Mouse (Mus musculus) forebrain, embryonic 12.5 days (tissue): ENCODE results near the gene Rnasel. TPM values are rescaled to one million over a fixed set of nuclear protein-coding genes. Genes with fewer than 3 reads are reported as not detected.

Experiments used
- ATAC-seq: fragments of 200-750 bp; cut with Nextera tagmentation; 2 replicates; pipeline ENCODE4 v1.8.0; 2017; ENCODE audit warnings: moderate TSS enrichment; ENCODE audit not compliant: low FRiP score
- H3K27ac ChIP-seq: fragments of 300-500 bp; sonication (generic); 2 replicates; pipeline ENCODE4 v1.5.1; 2016; ENCODE audit warnings: mild to moderate bottlenecking
- H3K27me3 ChIP-seq: fragments of 300-500 bp; sonication (generic); 2 replicates; pipeline ENCODE4 v1.6.1; 2016; ENCODE audit warnings: mild to moderate bottlenecking
- H3K36me3 ChIP-seq: fragments of 300-500 bp; sonication (generic); replicated peaks from 2 replicates; pipeline ENCODE4 v1.6.1; 2016; ENCODE audit warnings: mild to moderate bottlenecking
- H3K4me1 ChIP-seq: fragments of 300-500 bp; sonication (generic); 2 replicates; pipeline ENCODE4 v1.6.1; 2016
- H3K4me2 ChIP-seq: fragments of 300-500 bp; sonication (generic); 2 replicates; pipeline ENCODE4 v1.6.1; 2016; ENCODE audit warnings: mild to moderate bottlenecking, moderate library complexity
- H3K4me3 ChIP-seq: fragments of 300-500 bp; sonication (generic); replicated peaks from 2 replicates; pipeline ENCODE4 v1.5.1; 2016; ENCODE audit warnings: mild to moderate bottlenecking
- H3K9ac ChIP-seq: fragments of 300-500 bp; sonication (generic); 2 replicates; pipeline ENCODE4 v1.6.1; 2016; ENCODE audit warnings: mild to moderate bottlenecking
- H3K9me3 ChIP-seq: fragments of 300-500 bp; sonication (generic); 2 replicates; pipeline ENCODE4 v1.6.1; 2016
- WGBS: fragments of 180-500 bp; shearing (Covaris S2); methylation state at CpG from one replicate; pipeline ENCODE4 v1.1.7; 2016; 5-methylcytosine and 5-hydroxymethylcytosine counted together
- polyA plus RNA-seq: library from polyadenylated mRNA; unstranded; fragments of >200 nt; fragmentation: Nextera tagmentation; extraction: Ambion mirVana; gene quantifications from 2 replicates; pipeline ENCODE4 v1.2.1, GENCODE M21; 2016

Rnasel gene
- polyA plus RNA-seq, result 29.1 and 31.6 TPM in 2 replicates

DNA sequence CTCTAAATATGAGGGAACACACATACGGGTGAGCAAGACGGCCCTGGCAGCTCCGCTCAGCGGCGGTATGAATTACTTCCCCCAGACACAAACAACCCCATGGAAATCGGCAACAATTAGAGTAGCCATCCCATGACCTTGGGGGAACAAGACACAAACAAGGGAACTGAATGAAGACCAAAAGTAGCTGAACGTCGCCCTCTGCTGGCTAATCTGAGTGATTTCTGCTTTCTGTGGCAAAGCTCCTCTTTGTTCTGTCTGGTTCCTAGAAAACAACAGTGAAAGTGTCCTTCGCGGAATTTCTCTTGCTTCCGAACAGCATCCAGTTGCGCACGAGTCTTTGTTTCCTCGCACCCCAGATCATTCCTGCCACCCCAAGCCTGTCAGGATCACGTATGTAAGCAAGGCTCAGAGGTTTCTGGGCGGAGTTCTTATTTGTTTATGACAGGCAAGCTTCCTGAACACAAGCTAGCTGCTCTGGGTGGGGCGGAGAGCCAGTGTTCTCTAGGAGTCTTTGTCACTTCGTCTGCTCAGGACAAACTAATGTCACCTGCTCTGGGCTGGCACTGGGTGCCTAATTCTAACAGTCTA, at the start of gene Rnasel:
Gene Rnasel (plus strand): TSS at position 216 of the 591 bp plus-strand sequence.
- 2% methylated on average over 18 of the region's 18 CpGs for WGBS
- peak within 1 kb of the TSS; percentile 77 for H3K27ac ChIP-seq
- peaks cover 52% of the 10 kb centered on the region for H3K4me1 ChIP-seq

DNA sequence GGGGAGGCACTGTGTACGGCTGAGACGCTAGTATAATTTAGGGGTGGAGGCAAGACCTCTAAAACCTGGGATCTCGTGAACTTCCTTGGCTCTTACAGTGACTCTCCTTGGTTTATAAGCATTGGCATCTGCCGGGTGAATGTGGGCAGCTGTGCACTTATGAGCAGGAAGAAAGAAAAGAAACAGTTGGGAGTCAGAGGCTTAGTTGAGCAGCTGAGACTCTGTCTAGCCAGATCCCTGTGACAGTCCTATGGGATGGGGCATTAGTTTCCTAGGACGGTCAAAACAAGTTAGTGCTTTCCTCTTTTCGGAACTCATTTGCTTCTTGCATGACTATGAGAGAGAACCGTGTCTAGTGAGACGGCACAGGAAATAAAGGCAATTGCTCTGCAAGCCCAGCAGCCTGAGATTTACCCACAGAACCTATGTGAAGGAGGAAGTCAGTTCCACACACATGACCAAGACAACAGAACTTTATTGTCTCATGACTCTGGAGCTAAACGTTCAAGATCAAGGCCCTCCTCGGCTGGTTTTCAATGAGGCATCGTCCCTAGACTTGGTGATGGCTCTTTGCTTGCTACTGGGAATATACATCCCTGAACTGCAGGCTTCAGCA, 48.7 kb upstream of the Rnasel start:
- Histone ChIP-seq H3K9ac (no peak overlapping the region), H3K4me2 (no peak overlapping the region), H3K9me3 (no peaks in the 10 kb centered on the region), H3K27me3 (no peaks in the 10 kb centered on the region), H3K4me3 (no peak overlapping the region), H3K36me3 (no peaks in the 10 kb centered on the region), H3K4me1 (peaks cover 55% of the 10 kb centered on the region), H3K27ac (no peak overlapping the region)
- no peak for ATAC-seq
- 92% methylated on average over 11 of the region's 11 CpGs for WGBS

More for the DNA sequence above, at the start of gene Rnasel:
- Histone ChIP-seq H3K27me3 (no peaks in the 10 kb centered on the region), H3K9ac (peak within 1 kb of the TSS; percentile 70), H3K36me3 (peaks cover 5% of the 10 kb centered on the region; the same call in 1 of the 2 replicates), H3K9me3 (no peaks in the 10 kb centered on the region), H3K4me2 (peak within 1 kb of the TSS; percentile 54), H3K4me3 (peak within 1 kb of the TSS; percentile 40)
- ATAC-seq, result peak; percentile 74

GRCm38 (mm10) chr1:153701461-153701860, 47.8 kb upstream of the Rnasel start:
- Histone ChIP-seq H3K9ac (no peak overlapping the region), H3K4me3 (no peak overlapping the region), H3K27me3 (no peaks in the 10 kb centered on the region), H3K36me3 (no peaks in the 10 kb centered on the region), H3K27ac (no peak overlapping the region), H3K4me2 (no peak overlapping the region), H3K9me3 (no peaks in the 10 kb centered on the region; the same call in 1 of the 2 replicates), H3K4me1 (peaks cover 55% of the 10 kb centered on the region)
- 98% methylated on average over 1 of the region's 1 CpGs for whole genome bisulfite sequencing
- ATAC-seq, result no peak

GRCm38 (mm10) chr1:153702166-153702852, 46.9 kb upstream of the Rnasel start:
- no peak for ATAC-seq
- no peak overlapping the region for H3K4me2 ChIP-seq
- H3K9me3 ChIP-seq, result no peaks in the 10 kb centered on the region; the same call in 1 of the 2 replicates
- H3K27ac ChIP-seq, result peak overlapping the region; percentile 87
- H3K4me3 ChIP-seq, result no peak overlapping the region
- H3K36me3 ChIP-seq, result no peaks in the 10 kb centered on the region
- H3K4me1 ChIP-seq, result peaks cover 55% of the 10 kb centered on the region
- WGBS, result 85% methylated on average over 8 of the region's 8 CpGs
- H3K9ac ChIP-seq, result no peak overlapping the region
- H3K27me3 ChIP-seq, result no peaks in the 10 kb centered on the region

DNA sequence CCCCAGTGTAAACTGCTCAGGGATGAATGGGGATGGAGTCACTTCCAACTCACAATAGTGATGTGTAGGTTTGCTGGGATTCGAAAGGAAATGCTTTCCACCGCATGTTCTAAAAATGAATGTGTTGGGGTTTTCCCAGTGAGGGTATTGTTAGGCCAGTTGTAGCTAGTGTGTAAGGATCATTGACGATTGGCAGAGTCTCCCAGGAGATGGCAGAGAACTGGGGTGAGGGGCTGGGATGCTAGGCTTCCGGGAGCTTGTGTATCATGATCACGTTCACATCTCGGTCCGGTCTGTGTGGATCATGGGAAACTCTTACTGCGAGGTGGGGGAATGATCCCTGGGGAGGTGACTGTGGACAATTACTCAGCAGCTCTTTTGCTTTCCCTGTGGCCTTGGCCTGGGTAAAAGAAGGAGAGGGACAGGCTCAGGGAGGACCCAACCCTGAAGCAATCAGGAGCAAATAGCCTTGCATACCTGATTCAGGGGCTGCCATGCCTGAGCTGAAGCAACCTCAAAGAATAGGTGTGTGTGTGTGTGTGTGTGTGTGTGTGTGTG, 46.3 kb upstream of the Rnasel start:
- WGBS, result 34% methylated on average over 8 of the region's 8 CpGs
- Histone ChIP-seq H3K9me3 (no peaks in the 10 kb centered on the region; the same call in 1 of the 2 replicates), H3K4me3 (no peak overlapping the region), H3K36me3 (no peaks in the 10 kb centered on the region), H3K27ac (peak overlapping the region; percentile 87), H3K27me3 (no peaks in the 10 kb centered on the region), H3K9ac (peak overlapping the region; percentile 18; the same call in 1 of the 2 replicates), H3K4me1 (peaks cover 49% of the 10 kb centered on the region), H3K4me2 (peak overlapping the region; percentile 34; the same call in 1 of the 2 replicates)
- peak; percentile 30 for ATAC-seq

- no peaks in the 10 kb centered on the region for H3K36me3 ChIP-seq
- H3K9me3 ChIP-seq, result no peaks in the 10 kb centered on the region; the same call in 1 of the 2 replicates
- H3K4me1 ChIP-seq, result peaks cover 46% of the 10 kb centered on the region
- WGBS, result 2% methylated on average over 12 of the region's 12 CpGs
- no peaks in the 10 kb centered on the region for H3K27me3 ChIP-seq
- H3K4me3 ChIP-seq, result no peak overlapping the region
- H3K27ac ChIP-seq, result peak overlapping the region; percentile 87
- peak; percentile 90 for ATAC-seq
- peak overlapping the region; percentile 34 for H3K4me2 ChIP-seq
- peak overlapping the region; percentile 18; the same call in 1 of the 2 replicates for H3K9ac ChIP-seq
Observed at GRCm38 (mm10) chr1:153703445-153703991, 45.7 kb upstream of the Rnasel start.

GRCm38 (mm10) chr1:153704174-153704573, 45.1 kb upstream of the Rnasel start:
- Histone ChIP-seq H3K4me2 (peak overlapping the region; percentile 34), H3K27ac (peak overlapping the region; percentile 87), H3K4me3 (no peak overlapping the region), H3K27me3 (no peaks in the 10 kb centered on the region), H3K4me1 (peaks cover 39% of the 10 kb centered on the region), H3K36me3 (no peaks in the 10 kb centered on the region), H3K9me3 (no peaks in the 10 kb centered on the region; the same call in 1 of the 2 replicates), H3K9ac (no peak overlapping the region)
- WGBS, result 10% methylated on average over 7 of the region's 7 CpGs
- ATAC-seq, result peak; percentile 34; the same call in 1 of the 2 replicates

DNA sequence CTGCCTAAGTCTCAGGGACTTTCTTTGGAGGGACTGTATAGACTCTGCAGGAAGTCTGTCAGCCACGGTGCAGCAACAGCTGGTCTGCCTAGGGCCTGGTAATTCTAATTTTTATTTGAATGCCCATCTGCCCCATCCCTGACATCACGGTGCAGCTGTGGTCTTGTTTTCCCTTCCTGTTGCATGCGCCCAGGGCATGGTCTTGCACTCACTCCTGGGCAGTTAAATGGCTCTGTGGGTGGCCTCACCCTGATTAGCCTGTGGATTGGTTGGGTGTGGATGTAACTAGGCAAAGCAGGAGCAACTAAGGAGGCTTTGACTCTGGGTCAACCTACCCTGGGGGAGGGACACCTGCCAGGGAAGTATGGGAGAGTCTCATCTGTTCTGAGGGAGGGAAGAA, 44.2 kb upstream of the Rnasel start:
- no peaks in the 10 kb centered on the region for H3K36me3 ChIP-seq
- no peak overlapping the region for H3K4me2 ChIP-seq
- no peak overlapping the region for H3K27ac ChIP-seq
- no peaks in the 10 kb centered on the region; the same call in 1 of the 2 replicates for H3K9me3 ChIP-seq
- no peak; the same call in 1 of the 2 replicates for ATAC-seq
- H3K4me1 ChIP-seq, result peaks cover 35% of the 10 kb centered on the region
- H3K9ac ChIP-seq, result no peak overlapping the region
- WGBS, result 29% methylated on average over 3 of the region's 3 CpGs
- H3K4me3 ChIP-seq, result no peak overlapping the region
- no peaks in the 10 kb centered on the region for H3K27me3 ChIP-seq

DNA sequence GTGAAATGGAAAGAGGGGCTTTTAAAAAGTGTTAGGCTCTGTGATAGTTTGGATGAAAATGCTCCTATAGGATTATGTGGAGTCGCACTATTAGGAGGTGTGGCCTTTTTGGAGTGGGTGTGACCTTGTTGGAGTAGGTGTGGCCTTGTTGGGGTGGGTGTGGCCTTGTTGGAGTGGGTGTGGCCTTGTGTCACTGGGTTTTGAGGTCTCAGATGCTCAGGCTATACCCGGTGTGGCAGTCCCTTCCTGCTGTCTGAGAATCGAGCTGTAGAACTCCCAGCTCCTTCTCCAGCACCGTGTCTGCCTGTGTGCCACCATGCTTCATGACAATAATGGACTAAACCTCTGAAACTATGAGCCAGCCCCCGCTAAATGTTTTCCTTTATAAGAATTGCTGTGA, 40.6 kb upstream of the Rnasel start:
- no peaks in the 10 kb centered on the region for H3K36me3 ChIP-seq
- no peaks in the 10 kb centered on the region for H3K27me3 ChIP-seq
- WGBS, result 93% methylated on average over 5 of the region's 5 CpGs
- H3K4me2 ChIP-seq, result no peak overlapping the region
- H3K9ac ChIP-seq, result no peak overlapping the region
- no peaks in the 10 kb centered on the region; the same call in 1 of the 2 replicates for H3K9me3 ChIP-seq
- no peak overlapping the region for H3K4me3 ChIP-seq
- no peak overlapping the region for H3K27ac ChIP-seq
- H3K4me1 ChIP-seq, result peaks cover 16% of the 10 kb centered on the region
- no peak for ATAC-seq

GRCm38 (mm10) chr1:153709451-153709850, 39.8 kb upstream of the Rnasel start:
- no peak overlapping the region for H3K4me2 ChIP-seq
- ATAC-seq, result no peak
- peaks cover 8% of the 10 kb centered on the region for H3K4me1 ChIP-seq
- no peaks in the 10 kb centered on the region for H3K27me3 ChIP-seq
- H3K27ac ChIP-seq, result no peak overlapping the region
- WGBS, result 84% methylated on average over 5 of the region's 5 CpGs
- H3K9ac ChIP-seq, result no peak overlapping the region
- H3K9me3 ChIP-seq, result no peaks in the 10 kb centered on the region; the same call in 1 of the 2 replicates
- H3K4me3 ChIP-seq, result no peak overlapping the region
- H3K36me3 ChIP-seq, result no peaks in the 10 kb centered on the region

DNA sequence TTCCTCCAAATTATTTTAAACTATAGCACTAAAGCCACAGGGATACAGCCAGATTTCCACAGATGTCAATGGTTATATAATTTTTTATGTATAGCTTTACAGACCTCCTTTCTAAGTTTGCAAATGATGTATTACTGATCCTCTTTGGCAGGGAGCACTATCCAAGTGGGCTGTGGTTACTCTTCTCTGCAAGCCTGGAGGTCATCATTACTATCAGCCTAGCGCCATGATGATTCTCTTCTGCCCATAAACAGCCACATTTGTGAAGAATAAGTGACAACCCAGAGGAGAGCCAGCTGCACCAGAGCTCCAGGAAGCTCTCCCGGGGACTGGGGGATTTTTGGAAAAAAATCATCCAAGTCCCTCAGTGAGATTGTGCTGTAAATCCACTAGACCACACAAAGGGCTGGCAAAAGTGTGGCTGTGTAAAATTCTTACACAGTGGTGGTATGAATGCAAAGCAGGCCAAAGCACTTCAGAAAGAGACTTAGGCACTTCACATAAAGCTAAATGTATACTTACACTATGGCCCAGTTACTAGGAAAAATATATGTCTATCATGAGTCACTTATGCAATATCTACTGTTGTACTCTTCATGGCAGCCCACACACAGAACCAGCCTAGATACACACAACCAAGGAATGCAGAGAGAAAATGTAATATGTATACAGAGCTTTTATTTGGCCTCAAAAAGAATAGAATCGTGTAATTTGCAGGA, 37.5 kb upstream of the Rnasel start:
- H3K4me1 ChIP-seq, result no peaks in the 10 kb centered on the region; the same call in 1 of the 2 replicates
- no peaks in the 10 kb centered on the region for H3K36me3 ChIP-seq
- no peak for ATAC-seq
- no peak overlapping the region for H3K27ac ChIP-seq
- no peak overlapping the region for H3K9ac ChIP-seq
- WGBS, result 79% methylated on average over 3 of the region's 3 CpGs
- no peak overlapping the region for H3K4me2 ChIP-seq
- H3K9me3 ChIP-seq, result no peaks in the 10 kb centered on the region
- no peaks in the 10 kb centered on the region for H3K27me3 ChIP-seq
- H3K4me3 ChIP-seq, result no peak overlapping the region
